Mouse (Mus musculus): ENCODE data around the gene Mcpt2.
"Not testable (repeated sequence)": the region's sequence is repeated elsewhere in the genome, so short reads cannot be mapped to it uniquely, and the experiment has no call there.

The Mcpt2 gene

GRCm38 (mm10) chr14:56041792-56042191, at the start of gene Mcpt2:
Mcpt2 (plus strand) TSS chr14:56042041.
- not testable (repeated sequence) for DNase-seq (ENCODE audit: low spot score in 2 of 2)

GRCm38 (mm10) chr14:56013147-56013546, 28.7 kb upstream of the Mcpt2 start:
- no peak for DNase-seq (ENCODE audit: low spot score in 2 of 2)

GRCm38 (mm10) chr14:56013924-56014323, 27.9 kb upstream of the Mcpt2 start:
- no peak for DNase-seq (ENCODE audit: low spot score in 2 of 2)

GRCm38 (mm10) chr14:56017671-56018070, 24.2 kb upstream of the Mcpt2 start, which contains the start of gene Mcpt1:
Mcpt1 (plus strand) TSS chr14:56017971.
- not testable (repeated sequence) for DNase-seq (ENCODE audit: low spot score in 2 of 2)

GRCm38 (mm10) chr14:56019446-56019845, 22.4 kb upstream of the Mcpt2 start:
- no peak for DNase-seq (ENCODE audit: low spot score in 2 of 2)

GRCm38 (mm10) chr14:56021305-56021704, 20.5 kb upstream of the Mcpt2 start:
- not testable (repeated sequence) for DNase-seq (ENCODE audit: low spot score in 2 of 2)

GRCm38 (mm10) chr14:56030395-56030794, 11.4 kb upstream of the Mcpt2 start, which contains the start of gene Mcpt9:
Mcpt9 (minus strand) TSS chr14:56030495.
- not testable (repeated sequence) for DNase-seq (ENCODE audit: low spot score in 2 of 2)

- DNase-seq (ENCODE audit: low spot score in 2 of 2) = no peak
Observed at GRCm38 (mm10) chr14:56034433-56034832, 7.4 kb upstream of the Mcpt2 start.

- DNase-seq (ENCODE audit: low spot score in 2 of 2) = no peak
Observed at GRCm38 (mm10) chr14:56055408-56055807, 13.6 kb downstream of the Mcpt2 start.

- no peak for DNase-seq (ENCODE audit: low spot score in 2 of 2)
Observed at GRCm38 (mm10) chr14:56057722-56058121, 15.9 kb downstream of the Mcpt2 start.

- not testable (repeated sequence) for DNase-seq (ENCODE audit: low spot score in 2 of 2)
Observed at GRCm38 (mm10) chr14:56062213-56062612, 20.4 kb downstream of the Mcpt2 start, which contains the start of gene Mcpt4. Mcpt4 (minus strand) TSS chr14:56062313.

GRCm38 (mm10) chr14:56082016-56082415, 40.2 kb downstream of the Mcpt2 start:
- no peak for DNase-seq (ENCODE audit: low spot score in 2 of 2)

GRCm38 (mm10) chr14:56085167-56085566, 43.3 kb downstream of the Mcpt2 start, which contains the start of gene Mcpt8:
Mcpt8 (minus strand) TSS chr14:56085273.
- DNase-seq (ENCODE audit: low spot score in 2 of 2) = no peak

GRCm38 (mm10) chr14:56086711-56087110, 44.9 kb downstream of the Mcpt2 start:
- DNase-seq (ENCODE audit: low spot score in 2 of 2) = no peak

GRCm38 (mm10) chr14:56093353-56093752, 51.5 kb downstream of the Mcpt2 start:
- DNase-seq (ENCODE audit: low spot score in 2 of 2) = no peak
